Mouse (Mus musculus): Measurements from ENCODE around the gene Slc17a9.

The Slc17a9 gene

DNA sequence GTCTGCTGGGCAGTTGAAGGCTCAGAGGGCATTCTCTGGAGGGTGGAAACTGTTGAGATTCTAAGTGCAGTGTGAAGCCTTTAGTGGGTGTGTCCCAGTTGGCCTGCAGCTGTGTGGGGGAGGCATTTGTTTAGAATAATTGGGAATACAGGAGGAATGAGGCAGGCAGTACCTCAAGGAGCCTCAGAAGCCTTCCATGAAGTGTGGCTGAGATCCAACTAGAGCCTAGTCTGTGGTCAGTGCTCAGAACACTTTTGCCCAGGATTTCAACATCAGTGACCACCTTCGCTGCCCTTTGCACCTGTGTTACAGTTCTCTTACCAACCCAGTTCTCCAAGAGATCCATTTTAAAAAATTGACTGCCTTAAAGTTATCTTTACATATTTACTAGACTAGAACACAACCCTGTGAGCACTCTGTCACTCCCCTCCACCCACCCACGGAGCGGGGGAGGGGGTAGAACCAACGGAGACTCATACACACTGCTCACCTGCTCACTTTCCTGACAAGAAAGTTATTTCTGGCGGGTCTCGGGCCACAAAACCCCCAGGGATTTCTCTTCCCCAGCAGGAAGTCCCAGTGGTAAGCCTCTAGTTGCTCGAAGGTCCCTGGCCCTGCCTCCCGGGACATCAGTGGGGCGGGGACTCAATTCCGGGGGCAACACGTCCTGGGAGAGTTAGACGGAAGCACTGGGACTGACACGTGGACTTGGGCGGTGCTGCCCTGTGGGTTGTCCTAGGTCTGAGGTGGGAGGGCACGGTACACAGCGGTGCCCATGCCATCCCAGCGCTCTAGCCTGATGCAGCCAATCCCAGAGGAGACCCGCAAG lies at the start of gene Slc17a9:
Gene Slc17a9 (plus strand): TSS at position 679 of the 829 bp plus-strand sequence.
- peaks cover 32% of the 10 kb centered on the region for H3K9me3 ChIP-seq (ENCODE audit: low read length)
- peak within 1 kb of the TSS; percentile 79 for H3K4me3 ChIP-seq (replicated peaks; ENCODE audit: low read length)
- peaks cover 62% of the 10 kb centered on the region for H3K36me3 ChIP-seq (ENCODE audit: insufficient read depth, low read length)
- no peaks in the 10 kb centered on the region for H3K27me3 ChIP-seq (ENCODE audit: insufficient read depth, low read length)
- TF ChIP-seq POU5F1 (IDR thresholded peaks at IDR 0.05; ENCODE audit: borderline replicate concordance, low read length), result no peak
- no peak for TF ChIP-seq NANOG (IDR thresholded peaks at IDR 0.05; ENCODE audit: borderline replicate concordance, low read length)
- no peak for TF ChIP-seq CTCF (conservative IDR thresholded peaks at IDR 0.05; ENCODE audit: low read length)
- H3K4me1 ChIP-seq (replicated peaks; ENCODE audit: low read depth, low read length), result peaks cover 59% of the 10 kb centered on the region

DNA sequence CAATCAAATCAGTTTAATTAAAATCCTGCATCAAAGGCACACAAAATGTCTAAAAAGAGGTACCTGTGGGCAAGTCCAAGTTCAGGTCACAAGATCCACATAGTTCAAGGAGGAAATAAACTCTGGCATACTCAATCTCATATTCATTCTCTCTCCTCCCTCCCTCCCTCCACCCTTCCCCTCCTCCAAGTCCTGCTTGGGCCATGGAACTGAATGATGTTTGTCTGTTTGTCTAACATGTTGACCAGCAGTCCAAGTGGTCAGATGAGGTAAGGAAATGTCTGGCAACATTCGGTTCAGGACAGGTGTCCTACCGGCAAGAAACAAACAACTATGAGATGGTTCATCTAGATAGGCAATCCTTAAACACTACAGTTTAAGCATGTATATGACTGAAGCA lies 48.4 kb upstream of the Slc17a9 start:
- peaks cover 85% of the 10 kb centered on the region for H3K36me3 ChIP-seq (ENCODE audit: insufficient read depth, low read length)
- no peak for TF ChIP-seq CTCF (conservative IDR thresholded peaks at IDR 0.05; ENCODE audit: low read length)
- no peak for TF ChIP-seq POU5F1 (IDR thresholded peaks at IDR 0.05; ENCODE audit: borderline replicate concordance, low read length)
- no peak for TF ChIP-seq NANOG (IDR thresholded peaks at IDR 0.05; ENCODE audit: borderline replicate concordance, low read length)

DNA sequence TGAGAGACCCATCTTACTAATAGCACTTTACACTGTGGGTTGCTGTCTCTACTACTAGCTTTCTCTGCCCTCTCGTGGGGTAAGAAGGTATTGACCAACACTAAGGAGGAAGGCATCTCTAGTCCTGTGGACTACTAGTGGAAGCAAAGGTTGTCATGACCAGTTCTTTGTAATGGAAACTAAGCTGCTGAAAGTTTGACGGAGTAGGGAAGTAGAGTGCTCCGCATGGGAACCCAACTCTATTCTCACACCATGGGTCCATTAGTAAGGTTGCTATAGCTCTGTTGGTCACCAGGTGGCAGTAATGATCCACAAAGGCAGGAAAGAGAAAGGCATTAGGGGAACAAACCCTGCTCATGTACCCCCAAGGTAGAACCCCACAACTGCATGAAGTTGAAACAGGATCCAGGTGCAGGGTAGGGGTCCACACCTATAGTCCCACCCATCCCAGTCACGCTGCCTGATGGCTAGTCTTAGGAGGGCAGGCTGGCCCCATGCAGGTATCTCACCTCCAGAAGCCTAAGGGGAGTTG lies 46.4 kb upstream of the Slc17a9 start:
- H3K27me3 ChIP-seq (ENCODE audit: insufficient read depth, low read length), result no peaks in the 10 kb centered on the region
- H3K4me1 ChIP-seq (replicated peaks; ENCODE audit: low read depth, low read length), result peaks cover 57% of the 10 kb centered on the region
- peaks cover 85% of the 10 kb centered on the region for H3K36me3 ChIP-seq (ENCODE audit: insufficient read depth, low read length)
- no peak overlapping the region for H3K4me3 ChIP-seq (replicated peaks; ENCODE audit: low read length)
- H3K9me3 ChIP-seq (ENCODE audit: low read length), result no peaks in the 10 kb centered on the region
- TF ChIP-seq POU5F1 (IDR thresholded peaks at IDR 0.05; ENCODE audit: borderline replicate concordance, low read length), result 0 out of 2 replicates have a peak, but pooled peaks have one; percentile 18
- TF ChIP-seq CTCF (conservative IDR thresholded peaks at IDR 0.05; ENCODE audit: low read length), result peak; percentile 76
- TF ChIP-seq NANOG (IDR thresholded peaks at IDR 0.05; ENCODE audit: borderline replicate concordance, low read length), result no peak

More for the DNA sequence above, 48.4 kb upstream of the Slc17a9 start:
- Histone ChIP-seq H3K27me3 (ENCODE audit: insufficient read depth, low read length) (no peaks in the 10 kb centered on the region), H3K4me3 (replicated peaks; ENCODE audit: low read length) (no peak overlapping the region), H3K9me3 (ENCODE audit: low read length) (no peaks in the 10 kb centered on the region), H3K4me1 (replicated peaks; ENCODE audit: low read depth, low read length) (peaks cover 37% of the 10 kb centered on the region)

DNA sequence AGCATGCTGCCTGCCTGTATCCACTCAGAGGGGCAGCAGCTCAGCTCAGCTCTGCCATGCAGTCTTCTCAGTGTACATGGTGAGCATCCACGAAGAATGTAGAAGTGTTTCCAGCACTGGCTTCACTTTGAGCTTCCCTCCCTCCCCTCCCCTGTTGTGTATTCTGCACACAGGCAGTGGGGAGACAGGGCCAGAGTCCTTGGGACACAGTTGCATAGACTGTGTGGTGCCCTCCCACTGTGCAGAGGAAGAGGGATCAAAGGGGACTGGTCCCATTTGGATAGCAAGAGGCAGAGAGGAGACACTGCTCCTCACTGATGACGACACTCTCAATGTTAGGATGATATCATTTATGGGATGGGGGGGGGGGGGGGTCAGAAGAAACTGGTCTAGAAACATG lies 43.8 kb upstream of the Slc17a9 start:
- TF ChIP-seq POU5F1 (IDR thresholded peaks at IDR 0.05; ENCODE audit: borderline replicate concordance, low read length) (no peak), CTCF (conservative IDR thresholded peaks at IDR 0.05; ENCODE audit: low read length) (no peak), NANOG (IDR thresholded peaks at IDR 0.05; ENCODE audit: borderline replicate concordance, low read length) (no peak)
- no peak overlapping the region for H3K4me3 ChIP-seq (replicated peaks; ENCODE audit: low read length)
- no peaks in the 10 kb centered on the region for H3K27me3 ChIP-seq (ENCODE audit: insufficient read depth, low read length)
- H3K4me1 ChIP-seq (replicated peaks; ENCODE audit: low read depth, low read length), result peaks cover 78% of the 10 kb centered on the region
- no peaks in the 10 kb centered on the region for H3K9me3 ChIP-seq (ENCODE audit: low read length)
- H3K36me3 ChIP-seq (ENCODE audit: insufficient read depth, low read length), result peaks cover 87% of the 10 kb centered on the region

DNA sequence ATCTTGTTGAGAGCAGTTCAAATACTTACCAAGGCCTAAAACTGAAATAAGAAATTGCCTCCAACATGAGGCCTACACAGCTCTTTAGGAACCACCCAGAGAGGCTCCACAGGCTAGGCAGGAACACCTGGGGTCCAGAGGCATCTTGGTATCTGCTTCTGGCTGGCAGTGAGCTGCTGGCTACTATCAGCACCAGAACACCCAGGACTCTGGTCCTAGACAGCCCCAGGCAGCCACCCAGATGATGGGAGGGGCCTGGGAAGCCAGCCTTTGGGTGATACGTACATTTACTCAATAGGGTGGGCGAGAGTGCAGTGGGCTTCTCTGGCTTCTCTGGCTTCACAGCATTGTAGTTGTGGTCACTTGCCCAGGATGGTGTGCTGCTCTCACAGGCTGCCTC lies 41.5 kb upstream of the Slc17a9 start:
- H3K9me3 ChIP-seq (ENCODE audit: low read length), result no peaks in the 10 kb centered on the region
- H3K4me3 ChIP-seq (replicated peaks; ENCODE audit: low read length), result no peak overlapping the region
- H3K36me3 ChIP-seq (ENCODE audit: insufficient read depth, low read length), result peaks cover 92% of the 10 kb centered on the region
- H3K4me1 ChIP-seq (replicated peaks; ENCODE audit: low read depth, low read length), result peaks cover 85% of the 10 kb centered on the region
- H3K27me3 ChIP-seq (ENCODE audit: insufficient read depth, low read length), result no peaks in the 10 kb centered on the region
- no peak for TF ChIP-seq NANOG (IDR thresholded peaks at IDR 0.05; ENCODE audit: borderline replicate concordance, low read length)

DNA sequence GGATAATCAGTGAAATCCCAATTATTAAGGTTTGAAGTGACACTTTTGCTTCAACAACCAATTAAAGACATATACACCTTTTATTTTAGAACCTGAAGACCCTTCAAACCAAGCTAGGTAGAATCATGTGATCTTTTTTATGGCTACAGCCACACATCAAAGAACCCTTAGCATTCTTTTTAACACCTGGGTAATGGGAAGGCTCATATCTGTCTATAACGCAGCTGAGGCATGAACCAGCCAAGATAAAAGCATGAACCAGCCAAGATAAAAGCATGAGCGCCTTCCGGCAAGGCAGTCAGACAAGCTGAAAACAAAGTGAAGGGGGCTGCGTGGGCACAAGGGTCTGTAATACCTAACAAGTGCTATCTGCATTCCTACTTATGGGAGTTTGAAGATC lies 41.0 kb upstream of the Slc17a9 start:
- Histone ChIP-seq H3K9me3 (ENCODE audit: low read length) (no peaks in the 10 kb centered on the region), H3K36me3 (ENCODE audit: insufficient read depth, low read length) (peaks cover 97% of the 10 kb centered on the region), H3K4me3 (replicated peaks; ENCODE audit: low read length) (no peak overlapping the region), H3K4me1 (replicated peaks; ENCODE audit: low read depth, low read length) (peaks cover 85% of the 10 kb centered on the region), H3K27me3 (ENCODE audit: insufficient read depth, low read length) (no peaks in the 10 kb centered on the region)
- TF ChIP-seq POU5F1 (IDR thresholded peaks at IDR 0.05; ENCODE audit: borderline replicate concordance, low read length) (no peak), NANOG (IDR thresholded peaks at IDR 0.05; ENCODE audit: borderline replicate concordance, low read length) (no peak), CTCF (conservative IDR thresholded peaks at IDR 0.05; ENCODE audit: low read length) (no peak)

DNA sequence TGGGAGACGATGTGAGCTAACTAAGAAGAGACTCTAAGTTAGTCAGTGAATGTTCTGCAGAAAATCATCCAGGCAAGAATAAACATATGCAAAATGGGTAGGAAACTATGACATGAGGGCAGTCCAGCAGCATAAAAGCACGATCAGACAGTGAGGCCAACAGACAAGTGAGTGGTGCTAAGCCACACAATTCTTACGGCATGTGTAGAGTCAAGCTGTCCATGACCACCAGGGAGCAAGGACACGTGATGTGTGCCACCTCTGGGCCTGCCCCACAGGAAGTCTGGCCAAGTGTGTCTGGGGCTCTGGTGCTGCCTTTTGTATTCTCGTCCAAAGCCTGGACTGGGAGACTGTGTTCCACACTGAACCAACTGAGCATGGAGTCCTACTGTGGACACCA lies 35.2 kb upstream of the Slc17a9 start:
- H3K4me1 ChIP-seq (replicated peaks; ENCODE audit: low read depth, low read length), result peaks cover 87% of the 10 kb centered on the region
- H3K36me3 ChIP-seq (ENCODE audit: insufficient read depth, low read length), result peaks cover 97% of the 10 kb centered on the region
- no peaks in the 10 kb centered on the region for H3K27me3 ChIP-seq (ENCODE audit: insufficient read depth, low read length)
- no peak overlapping the region for H3K4me3 ChIP-seq (replicated peaks; ENCODE audit: low read length)
- no peak for TF ChIP-seq CTCF (conservative IDR thresholded peaks at IDR 0.05; ENCODE audit: low read length)
- no peaks in the 10 kb centered on the region for H3K9me3 ChIP-seq (ENCODE audit: low read length)

DNA sequence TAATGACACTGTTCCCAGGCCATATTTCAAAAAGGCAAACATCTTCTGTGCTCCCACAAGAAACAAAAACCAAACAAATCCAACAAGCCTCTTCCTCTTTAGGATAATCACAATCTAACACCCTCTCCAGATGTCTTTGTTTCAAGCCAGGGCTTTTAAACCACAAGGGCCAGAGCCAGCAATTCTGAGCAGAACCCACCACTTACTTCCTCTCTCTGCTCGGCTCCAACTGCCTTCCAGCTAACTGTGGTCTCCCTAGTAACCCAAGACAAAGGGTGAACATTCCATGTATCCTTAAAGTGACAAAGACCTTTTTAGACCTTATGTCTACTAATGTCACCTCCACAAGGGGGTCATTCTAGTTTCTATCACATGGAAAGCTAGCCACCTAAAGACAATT lies 32.4 kb upstream of the Slc17a9 start:
- no peak for TF ChIP-seq POU5F1 (IDR thresholded peaks at IDR 0.05; ENCODE audit: borderline replicate concordance, low read length)
- no peak for TF ChIP-seq NANOG (IDR thresholded peaks at IDR 0.05; ENCODE audit: borderline replicate concordance, low read length)
- TF ChIP-seq CTCF (conservative IDR thresholded peaks at IDR 0.05; ENCODE audit: low read length), result no peak
- Histone ChIP-seq H3K4me1 (replicated peaks; ENCODE audit: low read depth, low read length) (peaks cover 98% of the 10 kb centered on the region), H3K27me3 (ENCODE audit: insufficient read depth, low read length) (no peaks in the 10 kb centered on the region), H3K9me3 (ENCODE audit: low read length) (no peaks in the 10 kb centered on the region), H3K4me3 (replicated peaks; ENCODE audit: low read length) (0 out of 2 replicates have a peak overlapping the region, but pooled peaks have one; percentile 14), H3K36me3 (ENCODE audit: insufficient read depth, low read length) (peaks cover 93% of the 10 kb centered on the region)
